Mouse (Mus musculus) liver, embryonic 14.5 days (tissue): ENCODE measurements around the gene Rsf1.

ENCODE experiments used
- CTCF ChIP-seq: IDR thresholded peaks from 2 replicates; pipeline ENCODE4 v1.5.1; 2016; ENCODE audit warnings: antibody characterized with exemption, low read depth, control low read depth
- EP300 ChIP-seq: IDR thresholded peaks from 2 replicates; pipeline ENCODE4 v1.6.1; 2016; ENCODE audit warnings: antibody characterized with exemption, low read depth

DNA sequence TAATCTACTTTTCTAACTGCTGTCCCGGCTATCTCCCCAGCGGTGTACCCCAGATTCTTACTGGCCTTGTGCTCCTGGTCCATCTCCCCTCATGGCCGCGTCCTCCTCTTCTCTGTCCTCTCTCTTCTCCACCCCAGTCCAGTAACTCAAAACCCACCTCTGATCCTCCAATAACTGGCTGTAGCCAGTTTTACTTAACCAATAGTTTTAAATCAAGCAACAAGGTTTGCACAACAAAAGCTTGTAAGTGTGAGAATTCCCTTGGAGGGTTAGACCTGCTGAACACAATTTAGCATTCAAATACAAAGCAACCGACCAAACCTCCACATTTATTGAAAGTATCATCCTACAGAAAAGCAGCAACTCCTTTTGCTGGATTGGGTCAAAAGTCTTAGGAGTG is 68.0 kb downstream of the Rsf1 start:
- TF ChIP-seq CTCF = no peak
- no peak for TF ChIP-seq EP300
